Mouse (Mus musculus) forebrain, embryonic 16.5 days (tissue): ENCODE measurements around the gene Cyth3. TPM values are rescaled to one million over a fixed set of nuclear protein-coding genes. Genes with fewer than 3 reads are reported as not detected.

Experiments
- ATAC-seq: fragments of 200-750 bp; cut with Nextera tagmentation; 2 replicates; pipeline ENCODE4 v1.8.0; 2017; ENCODE audit warnings: mild to moderate bottlenecking, moderate library complexity
- H3K27ac ChIP-seq: fragments of 300-500 bp; sonication (generic); 2 replicates; pipeline ENCODE4 v1.5.1; 2014; ENCODE audit warnings: low read length, control low read depth
- H3K27me3 ChIP-seq: fragments of 300-500 bp; sonication (generic); replicated peaks from 2 replicates; pipeline ENCODE4 v1.6.1; 2014; ENCODE audit warnings: low read length; ENCODE audit not compliant: control insufficient read depth, insufficient read depth
- H3K36me3 ChIP-seq: fragments of 300-500 bp; sonication (generic); 2 replicates; pipeline ENCODE4 v1.6.1; 2014; ENCODE audit not compliant: control insufficient read depth, insufficient read depth
- H3K4me1 ChIP-seq: fragments of 300-500 bp; sonication (generic); replicated peaks from 2 replicates; pipeline ENCODE4 v1.6.1; 2014; ENCODE audit warnings: low read length; ENCODE audit not compliant: control insufficient read depth, insufficient read depth
- H3K4me2 ChIP-seq: fragments of 300-500 bp; sonication (generic); 2 replicates; pipeline ENCODE4 v1.6.1; 2014; ENCODE audit warnings: mild to moderate bottlenecking, low read length, control low read depth
- H3K4me3 ChIP-seq: fragments of 300-500 bp; sonication (generic); replicated peaks from 2 replicates; pipeline ENCODE4 v1.5.1; 2014; ENCODE audit warnings: mild to moderate bottlenecking, low read length, control low read depth
- H3K9ac ChIP-seq: fragments of 300-500 bp; sonication (generic); replicated peaks from 2 replicates; pipeline ENCODE4 v1.6.1; 2014; ENCODE audit warnings: low read depth, low read length, control low read depth
- H3K9me3 ChIP-seq: fragments of 300-500 bp; sonication (generic); 2 replicates; pipeline ENCODE4 v1.6.1; 2016; ENCODE audit warnings: low read length; ENCODE audit not compliant: control insufficient read depth
- WGBS: fragments of 180-500 bp; shearing (Covaris S2); extraction: QIAGEN DNeasy Blood & Tissue Kit; methylation state at CpG from one replicate; pipeline ENCODE4 v1.1.7; 2014; 5-methylcytosine and 5-hydroxymethylcytosine counted together
- polyA plus RNA-seq: library from polyadenylated mRNA; unstranded; fragments of >200 nt; fragmentation: Nextera tagmentation; extraction: Ambion mirVana; gene quantifications from 2 replicates; pipeline ENCODE4 v1.2.1, GENCODE M21; 2015

Gene Cyth3
- polyA plus RNA-seq, 1 experiment from 2014 or later: 48.8 TPM

- 93% methylated on average over 1 of the region's 1 CpGs for WGBS
- Histone ChIP-seq H3K9me3 (no peaks in the 10 kb centered on the region), H3K4me2 (no peak overlapping the region), H3K4me3 (no peak overlapping the region), H3K9ac (no peak overlapping the region), H3K27ac (no peak overlapping the region), H3K36me3 (no peaks in the 10 kb centered on the region), H3K27me3 (no peaks in the 10 kb centered on the region), H3K4me1 (no peaks in the 10 kb centered on the region)
- no peak for ATAC-seq
Observed at GRCm38 (mm10) chr5:143666015-143666414, 43.8 kb downstream of the Cyth3 start.

- ATAC-seq: no peak; the same call in 1 of the 2 replicates
- Histone ChIP-seq H3K27me3 (no peaks in the 10 kb centered on the region), H3K36me3 (no peaks in the 10 kb centered on the region), H3K4me1 (no peaks in the 10 kb centered on the region), H3K9me3 (no peaks in the 10 kb centered on the region), H3K9ac (no peak overlapping the region), H3K4me3 (no peak overlapping the region), H3K4me2 (no peak overlapping the region), H3K27ac (no peak overlapping the region)
- WGBS: 59% methylated on average over 2 of the region's 2 CpGs
Observed at GRCm38 (mm10) chr5:143668884-143669283, 46.6 kb downstream of the Cyth3 start.

- Histone ChIP-seq H3K27me3 (no peaks in the 10 kb centered on the region), H3K36me3 (no peaks in the 10 kb centered on the region), H3K27ac (no peak overlapping the region), H3K9ac (no peak overlapping the region), H3K4me3 (no peak overlapping the region), H3K4me1 (no peaks in the 10 kb centered on the region), H3K4me2 (no peak overlapping the region), H3K9me3 (no peaks in the 10 kb centered on the region)
- WGBS: 45% methylated on average over 2 of the region's 2 CpGs
- no peak for ATAC-seq
Observed at GRCm38 (mm10) chr5:143669393-143669792, 47.1 kb downstream of the Cyth3 start.

- no peak overlapping the region for H3K4me3 ChIP-seq
- H3K9ac ChIP-seq: no peak overlapping the region
- no peaks in the 10 kb centered on the region for H3K9me3 ChIP-seq
- WGBS: 62% methylated on average over 2 of the region's 2 CpGs
- H3K4me1 ChIP-seq: no peaks in the 10 kb centered on the region
- H3K27me3 ChIP-seq: no peaks in the 10 kb centered on the region
- no peak overlapping the region for H3K4me2 ChIP-seq
- H3K36me3 ChIP-seq: no peaks in the 10 kb centered on the region
- no peak overlapping the region for H3K27ac ChIP-seq
- no peak for ATAC-seq
Observed at GRCm38 (mm10) chr5:143669839-143670238, 47.6 kb downstream of the Cyth3 start.

- no peak for ATAC-seq
- 82% methylated on average over 6 of the region's 6 CpGs for WGBS
- Histone ChIP-seq H3K4me3 (no peak overlapping the region), H3K4me1 (no peaks in the 10 kb centered on the region), H3K4me2 (no peak overlapping the region), H3K9ac (no peak overlapping the region), H3K9me3 (no peaks in the 10 kb centered on the region), H3K36me3 (no peaks in the 10 kb centered on the region), H3K27me3 (no peaks in the 10 kb centered on the region), H3K27ac (no peak overlapping the region)
Observed at GRCm38 (mm10) chr5:143670740-143671415, 48.6 kb downstream of the Cyth3 start.

- no peak overlapping the region for H3K4me2 ChIP-seq
- H3K27me3 ChIP-seq: no peaks in the 10 kb centered on the region
- H3K4me3 ChIP-seq: no peak overlapping the region
- no peaks in the 10 kb centered on the region for H3K4me1 ChIP-seq
- no peak overlapping the region for H3K9ac ChIP-seq
- no peaks in the 10 kb centered on the region for H3K36me3 ChIP-seq
- no peaks in the 10 kb centered on the region for H3K9me3 ChIP-seq
- 81% methylated on average over 5 of the region's 5 CpGs for WGBS
- no peak overlapping the region for H3K27ac ChIP-seq
- no peak for ATAC-seq
Observed at GRCm38 (mm10) chr5:143674576-143674975, 52.3 kb downstream of the Cyth3 start.

- 86% methylated on average over 5 of the region's 5 CpGs for WGBS
- Histone ChIP-seq H3K9ac (no peak overlapping the region), H3K4me3 (no peak overlapping the region), H3K27me3 (no peaks in the 10 kb centered on the region), H3K4me2 (no peak overlapping the region), H3K9me3 (no peaks in the 10 kb centered on the region), H3K4me1 (no peaks in the 10 kb centered on the region), H3K36me3 (no peaks in the 10 kb centered on the region), H3K27ac (no peak overlapping the region)
- ATAC-seq: no peak
Observed at GRCm38 (mm10) chr5:143676218-143676985, 54.2 kb downstream of the Cyth3 start.

GRCm38 (mm10) chr5:143677363-143677762, 55.1 kb downstream of the Cyth3 start:
- no peaks in the 10 kb centered on the region for H3K9me3 ChIP-seq
- no peak overlapping the region for H3K27ac ChIP-seq
- ATAC-seq: no peak
- H3K4me3 ChIP-seq: no peak overlapping the region
- no peaks in the 10 kb centered on the region for H3K27me3 ChIP-seq
- H3K36me3 ChIP-seq: no peaks in the 10 kb centered on the region
- no peaks in the 10 kb centered on the region for H3K4me1 ChIP-seq
- H3K4me2 ChIP-seq: no peak overlapping the region
- H3K9ac ChIP-seq: no peak overlapping the region
- WGBS: 77% methylated on average over 4 of the region's 4 CpGs

GRCm38 (mm10) chr5:143678634-143679271, 56.5 kb downstream of the Cyth3 start:
- Histone ChIP-seq H3K4me1 (no peaks in the 10 kb centered on the region), H3K4me3 (no peak overlapping the region), H3K27ac (no peak overlapping the region), H3K9me3 (no peaks in the 10 kb centered on the region), H3K4me2 (no peak overlapping the region), H3K27me3 (no peaks in the 10 kb centered on the region), H3K36me3 (no peaks in the 10 kb centered on the region), H3K9ac (no peak overlapping the region)
- WGBS: 86% methylated on average over 6 of the region's 6 CpGs
- ATAC-seq: no peak
